ENCODE assay signal across 25 mouse cellular contexts in genomic region chr1:44140232-44140631, GRCm38 (mm10).
"Had no signal": no experiment of that assay in that cellular context is flagged by ENCODE, and none has a peak within 500 bp of the region (broad histone marks: within the 10 kb centered on the region; RNA-seq: fewer than 3 reads in every experiment).

No protein-coding gene starts in this region.

- H3K27me3 ChIP-seq: embryonic facial prominence, embryonic 12.5 days; embryonic facial prominence, embryonic 13.5 days; embryonic facial prominence, embryonic 15.5 days; forebrain, embryonic 12.5 days; forebrain, embryonic 13.5 days; forebrain, embryonic 15.5 days had no signal

- DNase-seq: cerebellum, adult 9-10 months; cerebellum, adult 9-11 months; cerebellum, postnatal 14 days; cerebellum, postnatal 25 days; cerebellum, postnatal 36 days; embryo, embryonic 11 days; forebrain, postnatal 0 days; gastrocnemius, adult 2 months; gastrocnemius, postnatal 10 days; gastrocnemius, postnatal 14 days; gastrocnemius, postnatal 25 days; gastrocnemius, postnatal 36 days; heart, adult 11 months; heart, adult 18-20 months; heart, adult 2 months had no signal

- H3K9me3 ChIP-seq: embryonic facial prominence, embryonic 10.5 days; embryonic facial prominence, embryonic 12.5 days; embryonic facial prominence, embryonic 13.5 days; embryonic facial prominence, embryonic 15.5 days; forebrain, embryonic 10.5 days; forebrain, embryonic 12.5 days; forebrain, embryonic 13.5 days; forebrain, embryonic 15.5 days; heart, embryonic 10.5 days had no signal

- H3K27ac ChIP-seq: embryonic facial prominence, embryonic 10.5 days; embryonic facial prominence, embryonic 12.5 days; embryonic facial prominence, embryonic 13.5 days; embryonic facial prominence, embryonic 15.5 days; forebrain, embryonic 10.5 days; forebrain, embryonic 12.5 days; forebrain, embryonic 13.5 days; forebrain, embryonic 15.5 days; gastrocnemius, adult 2 months; heart, adult 2 months; heart, embryonic 10.5 days had no signal

- H3K4me1 ChIP-seq: embryonic facial prominence, embryonic 10.5 days; embryonic facial prominence, embryonic 15.5 days; forebrain, embryonic 10.5 days; forebrain, embryonic 12.5 days; forebrain, embryonic 13.5 days; forebrain, embryonic 15.5 days; heart, embryonic 10.5 days had no signal

- H3K4me3 ChIP-seq: embryonic facial prominence, embryonic 10.5 days; embryonic facial prominence, embryonic 12.5 days; embryonic facial prominence, embryonic 13.5 days; embryonic facial prominence, embryonic 15.5 days; erythroblast, embryonic 14.5 days; forebrain, embryonic 10.5 days; forebrain, embryonic 12.5 days; forebrain, embryonic 13.5 days; forebrain, embryonic 15.5 days; gastrocnemius, adult 2 months; heart, adult 2 months; heart, embryonic 10.5 days had no signal

- H3K9ac ChIP-seq: embryonic facial prominence, embryonic 12.5 days; embryonic facial prominence, embryonic 13.5 days; embryonic facial prominence, embryonic 15.5 days; forebrain, embryonic 12.5 days; forebrain, embryonic 13.5 days; forebrain, embryonic 15.5 days; forebrain, postnatal 0 days had no signal
